Mouse (Mus musculus) kidney, postnatal 0 days (tissue): Measurements from ENCODE around the gene Zfp287. TPM values are rescaled to one million over a fixed set of nuclear protein-coding genes. Genes with fewer than 3 reads are reported as not detected.

Source experiments
- ATAC-seq: fragments of 200-750 bp; cut with Nextera tagmentation; replicated peaks from 2 replicates; pipeline ENCODE4 v1.8.0; 2017; ENCODE audit warnings: low read depth, moderate number of reproducible peaks, moderate TSS enrichment, moderate library complexity; ENCODE audit not compliant: low FRiP score
- DNase-seq: peaks from one replicate; pipeline ENCODE4 v3.0.0-alpha.2; 2016; ENCODE audit warnings: low spot score
- H3K27ac ChIP-seq: fragments of 300-500 bp; sonication (generic); 2 replicates; pipeline ENCODE4 v1.5.1; 2014; ENCODE audit warnings: mild to moderate bottlenecking
- H3K27me3 ChIP-seq: fragments of 300-500 bp; sonication (generic); 2 replicates; pipeline ENCODE4 v1.6.1; 2014; ENCODE audit warnings: low read length, mixed read lengths; ENCODE audit not compliant: insufficient read depth
- H3K36me3 ChIP-seq: fragments of 300-500 bp; sonication (generic); 2 replicates; pipeline ENCODE4 v1.6.1; 2014; ENCODE audit warnings: low read length, mixed read lengths; ENCODE audit not compliant: insufficient read depth
- H3K4me1 ChIP-seq: fragments of 300-500 bp; sonication (generic); replicated peaks from 2 replicates; pipeline ENCODE4 v1.6.1; 2014; ENCODE audit warnings: antibody characterized with exemption, low read length, mixed read lengths; ENCODE audit not compliant: insufficient read depth
- H3K4me2 ChIP-seq: fragments of 300-500 bp; sonication (generic); 2 replicates; pipeline ENCODE4 v1.6.1; 2014; ENCODE audit warnings: mild to moderate bottlenecking, low read length, moderate library complexity, mixed read lengths
- H3K4me3 ChIP-seq: fragments of 300-500 bp; sonication (generic); replicated peaks from 2 replicates; pipeline ENCODE4 v1.5.1; 2014; ENCODE audit warnings: low read depth, low read length
- H3K9ac ChIP-seq: fragments of 300-500 bp; sonication (generic); 2 replicates; pipeline ENCODE4 v1.6.1; 2014; ENCODE audit warnings: low read depth, low read length
- H3K9me3 ChIP-seq: fragments of 300-500 bp; sonication (generic); replicated peaks from 2 replicates; pipeline ENCODE4 v1.6.1; 2016; ENCODE audit warnings: low read length, inconsistent platforms, mixed read lengths
- CTCF ChIP-seq: IDR thresholded peaks from 2 replicates; pipeline ENCODE4 v1.5.1; 2016; ENCODE audit warnings: antibody characterized with exemption, low read depth, mild to moderate bottlenecking, moderate library complexity
- WGBS: fragments of 180-500 bp; shearing (Covaris S2); extraction: QIAGEN DNeasy Blood & Tissue Kit; methylation state at CpG from one replicate; pipeline ENCODE4 v1.1.7; 2014; 5-methylcytosine and 5-hydroxymethylcytosine counted together
- polyA plus RNA-seq: library from polyadenylated mRNA; unstranded; fragments of >200 nt; fragmentation: Nextera tagmentation; extraction: Ambion mirVana; gene quantifications from 2 replicates; pipeline ENCODE4 v1.2.1, GENCODE M21; 2015

Gene Zfp287
- polyA plus RNA-seq, 1 experiment from 2014 or later, result 4.5 TPM

GRCm38 (mm10) chr11:62693299-62694184, 38.2 kb downstream of the Zfp287 start:
- 21% methylated on average over 9 of the region's 11 CpGs for WGBS
- DNase-seq (peak; percentile 92), ATAC-seq (peak; percentile 75)

GRCm38 (mm10) chr11:62691592-62691991, 40.1 kb downstream of the Zfp287 start:
- Histone ChIP-seq H3K9ac (no peak overlapping the region), H3K27ac (no peak overlapping the region), H3K4me3 (no peak overlapping the region), H3K4me1 (no peaks in the 10 kb centered on the region), H3K4me2 (no peak overlapping the region), H3K9me3 (no peaks in the 10 kb centered on the region), H3K36me3 (no peaks in the 10 kb centered on the region), H3K27me3 (no peaks in the 10 kb centered on the region)
- 87% methylated on average over 3 of the region's 3 CpGs for WGBS
- no peak for TF ChIP-seq CTCF
- DNase-seq, result no peak
- no peak for ATAC-seq

More at GRCm38 (mm10) chr11:62693299-62694184, 38.2 kb downstream of the Zfp287 start:
- peak; percentile 89 for TF ChIP-seq CTCF
- Histone ChIP-seq H3K4me3 (no peak overlapping the region), H3K9me3 (no peaks in the 10 kb centered on the region), H3K9ac (no peak overlapping the region), H3K4me2 (no peak overlapping the region), H3K27me3 (no peaks in the 10 kb centered on the region), H3K36me3 (no peaks in the 10 kb centered on the region), H3K4me1 (no peaks in the 10 kb centered on the region), H3K27ac (no peak overlapping the region)

- Histone ChIP-seq H3K36me3 (no peaks in the 10 kb centered on the region), H3K27ac (no peak overlapping the region), H3K9ac (no peak overlapping the region), H3K4me2 (no peak overlapping the region), H3K4me3 (no peak overlapping the region), H3K27me3 (no peaks in the 10 kb centered on the region), H3K4me1 (no peaks in the 10 kb centered on the region), H3K9me3 (no peaks in the 10 kb centered on the region)
- no peak for ATAC-seq
- no peak for DNase-seq
- no peak for TF ChIP-seq CTCF
- WGBS, result 68% methylated on average over 4 of the region's 4 CpGs
These were observed 51.8 kb downstream of the Zfp287 start for GRCm38 (mm10) chr11:62679954-62680353.

GRCm38 (mm10) chr11:62678778-62679354, 52.8 kb downstream of the Zfp287 start:
- no peaks in the 10 kb centered on the region for H3K9me3 ChIP-seq
- no peak overlapping the region for H3K4me2 ChIP-seq
- H3K4me3 ChIP-seq, result no peak overlapping the region
- H3K27ac ChIP-seq, result no peak overlapping the region
- 69% methylated on average over 7 of the region's 7 CpGs for whole genome bisulfite sequencing
- no peaks in the 10 kb centered on the region for H3K36me3 ChIP-seq
- H3K27me3 ChIP-seq, result no peaks in the 10 kb centered on the region
- TF ChIP-seq CTCF, result no peak
- no peaks in the 10 kb centered on the region for H3K4me1 ChIP-seq
- DNase-seq (no peak), ATAC-seq (no peak)
- H3K9ac ChIP-seq, result no peak overlapping the region

- WGBS, result 88% methylated on average over 4 of the region's 4 CpGs
- Histone ChIP-seq H3K4me1 (no peaks in the 10 kb centered on the region), H3K27ac (no peak overlapping the region), H3K9ac (no peak overlapping the region), H3K4me3 (no peak overlapping the region), H3K27me3 (no peaks in the 10 kb centered on the region), H3K36me3 (no peaks in the 10 kb centered on the region), H3K9me3 (no peaks in the 10 kb centered on the region), H3K4me2 (no peak overlapping the region)
- ATAC-seq, result no peak
- TF ChIP-seq CTCF, result no peak
- DNase-seq, result no peak
These were observed 55.5 kb downstream of the Zfp287 start for GRCm38 (mm10) chr11:62676290-62676596.

- Histone ChIP-seq H3K4me2 (peak overlapping the region; percentile 50), H3K4me1 (no peaks in the 10 kb centered on the region), H3K4me3 (peak overlapping the region; percentile 8), H3K9me3 (no peaks in the 10 kb centered on the region), H3K9ac (no peak overlapping the region), H3K27ac (no peak overlapping the region), H3K36me3 (no peaks in the 10 kb centered on the region), H3K27me3 (no peaks in the 10 kb centered on the region)
- DNase-seq, result peak; percentile 97
- whole genome bisulfite sequencing, result 15% methylated on average over 17 of the region's 17 CpGs
- peak; percentile 91 for TF ChIP-seq CTCF
- ATAC-seq, result peak; percentile 90
These were observed 56.0 kb downstream of the Zfp287 start for GRCm38 (mm10) chr11:62675480-62676289.
